Mouse (Mus musculus): Measurements from ENCODE around the gene Prss45.

GRCm38 (mm10) chr9:110836112-110836511, 1.7 kb downstream of the Prss45 start:
- TF ChIP-seq CTCF (IDR thresholded peaks at IDR 0.05; ENCODE audit: extremely low read depth, insufficient read depth, insufficient read length, insufficient replicate concordance) (no peak), POLR2A (IDR thresholded peaks at IDR 0.05; ENCODE audit: low read depth, low read length) (no peak)
